Mouse (Mus musculus): ENCODE data around the gene B3gat1. TPM values are rescaled to one million over a fixed set of nuclear protein-coding genes. Genes with fewer than 3 reads are reported as not detected.
A peak's percentile ranks its signal among the peaks of the same experiment; 100 is the strongest.

Gene B3gat1
- polyA plus RNA-seq, 1 experiment from 2014 or later, result 0.02 TPM

- no peaks in the 10 kb centered on the region for H3K4me1 ChIP-seq (replicated peaks; ENCODE audit: control insufficient read depth, insufficient read depth)
- H3K36me3 ChIP-seq (ENCODE audit: control insufficient read depth, insufficient read depth, low read length), result no peaks in the 10 kb centered on the region
- H3K27ac ChIP-seq (replicated peaks), result no peak overlapping the region
- H3K4me2 ChIP-seq (replicated peaks; ENCODE audit: low read depth), result no peak overlapping the region
- H3K9me3 ChIP-seq (ENCODE audit: control insufficient read depth, low read length), result no peaks in the 10 kb centered on the region
- no peaks in the 10 kb centered on the region for H3K27me3 ChIP-seq (ENCODE audit: control insufficient read depth, insufficient read depth, low read length)
- no peak overlapping the region for H3K9ac ChIP-seq (ENCODE audit: low read length)
- H3K4me3 ChIP-seq (ENCODE audit: low read depth, low read length), result no peak overlapping the region
- no peak for TF ChIP-seq CTCF (IDR thresholded peaks at IDR 0.05; ENCODE audit: low read depth)
- no peak for TF ChIP-seq EP300 (optimal IDR thresholded peaks at IDR 0.05)
- DNase-seq (ENCODE audit: low spot score) (no peak), ATAC-seq (ENCODE audit: low FRiP score, low TSS enrichment) (no peak)
Observed at GRCm38 (mm10) chr9:26804321-26804720, 70.8 kb downstream of the B3gat1 start.

- H3K36me3 ChIP-seq (ENCODE audit: control insufficient read depth, insufficient read depth, low read length), result no peaks in the 10 kb centered on the region
- ATAC-seq (ENCODE audit: low FRiP score, low TSS enrichment), result peak; percentile 100
- peak within 1 kb of the TSS; percentile 70 for H3K4me2 ChIP-seq (replicated peaks; ENCODE audit: low read depth)
- H3K4me3 ChIP-seq (ENCODE audit: low read depth, low read length), result peak within 1 kb of the TSS; percentile 51
- TF ChIP-seq CTCF (IDR thresholded peaks at IDR 0.05; ENCODE audit: low read depth) (peak; percentile 51), EP300 (optimal IDR thresholded peaks at IDR 0.05) (no peak)
- no peaks in the 10 kb centered on the region for H3K4me1 ChIP-seq (replicated peaks; ENCODE audit: control insufficient read depth, insufficient read depth)
- peak within 1 kb of the TSS; percentile 63 for H3K27ac ChIP-seq (replicated peaks)
- H3K9ac ChIP-seq (ENCODE audit: low read length), result peak within 1 kb of the TSS; percentile 4; the same call in 1 of the 2 replicates
- no peaks in the 10 kb centered on the region for H3K9me3 ChIP-seq (ENCODE audit: control insufficient read depth, low read length)
- peak; percentile 99 for DNase-seq (ENCODE audit: low spot score)
- 2% methylated on average over 33 of the region's 33 CpGs for WGBS
- H3K27me3 ChIP-seq (ENCODE audit: control insufficient read depth, insufficient read depth, low read length), result no peaks in the 10 kb centered on the region
Observed at GRCm38 (mm10) chr9:26805935-26806666, 72.6 kb downstream of the B3gat1 start, which contains the start of gene Glb1l2. TSS of gene Glb1l2 (minus strand) at chr9:26806468.

GRCm38 (mm10) chr9:26808735-26809134 is 75.2 kb downstream of the B3gat1 start:
- H3K27me3 ChIP-seq (ENCODE audit: control insufficient read depth, insufficient read depth, low read length), result no peaks in the 10 kb centered on the region
- no peak overlapping the region for H3K27ac ChIP-seq (replicated peaks)
- H3K9ac ChIP-seq (ENCODE audit: low read length), result no peak overlapping the region
- TF ChIP-seq CTCF (IDR thresholded peaks at IDR 0.05; ENCODE audit: low read depth) (no peak), EP300 (optimal IDR thresholded peaks at IDR 0.05) (no peak)
- H3K4me2 ChIP-seq (replicated peaks; ENCODE audit: low read depth), result no peak overlapping the region
- ATAC-seq (ENCODE audit: low FRiP score, low TSS enrichment), result no peak
- DNase-seq (ENCODE audit: low spot score), result no peak
- no peaks in the 10 kb centered on the region for H3K4me1 ChIP-seq (replicated peaks; ENCODE audit: control insufficient read depth, insufficient read depth)
- 75% methylated on average over 2 of the region's 2 CpGs for WGBS
- no peaks in the 10 kb centered on the region for H3K9me3 ChIP-seq (ENCODE audit: control insufficient read depth, low read length)
- H3K36me3 ChIP-seq (ENCODE audit: control insufficient read depth, insufficient read depth, low read length), result no peaks in the 10 kb centered on the region
- H3K4me3 ChIP-seq (ENCODE audit: low read depth, low read length), result no peak overlapping the region

Other genes with a start within 250 kb of the B3gat1 start
- 10.2 and 10.3 TPM in 2 replicates for gene Glb1l2, start 72.7 kb downstream of the B3gat1 start, polyA plus RNA-seq (2015; fragmentation: Nextera tagmentation; extraction: Ambion mirVana)
- gene Glb1l3, start 127.2 kb downstream of the B3gat1 start, polyA plus RNA-seq (2015; fragmentation: Nextera tagmentation; extraction: Ambion mirVana), result 0.13 and 0.17 TPM in 2 replicates
- 3.8 and 3.9 TPM in 2 replicates for gene Gm1110, start 189.4 kb downstream of the B3gat1 start, polyA plus RNA-seq (2015; fragmentation: Nextera tagmentation; extraction: Ambion mirVana)